Mouse (Mus musculus): ENCODE measurements at regions not wholly inside any gene's neighbourhood (a gene's known extent, or its start where the extent isn't known, plus 50 kb on each side); places are given as distances from the start of the nearest gene placed in this dataset.

DNA sequence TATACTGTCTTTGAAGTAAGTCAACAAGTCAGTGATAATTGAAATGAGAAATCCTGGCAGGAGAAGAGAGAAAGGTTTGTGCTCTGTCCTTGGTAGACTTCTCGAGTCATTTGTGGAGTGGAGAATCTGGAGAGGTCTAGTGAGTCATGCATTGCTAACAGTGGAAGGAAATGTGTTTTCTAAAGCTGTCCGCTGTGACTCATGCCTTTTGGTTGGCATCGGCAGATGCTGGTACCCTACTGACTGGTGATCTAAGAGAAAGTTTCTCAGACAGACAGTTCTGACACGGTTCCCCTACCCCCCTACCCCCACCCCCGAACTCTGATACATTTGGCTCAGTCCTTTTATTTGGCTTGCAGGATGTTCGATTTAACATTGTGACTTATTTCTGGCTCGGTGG, 97.5 kb upstream of the Fndc3a start:
- TF ChIP-seq POLR2A (IDR thresholded peaks at IDR 0.05; ENCODE audit: extremely low read depth, insufficient read depth, low read length) (no peak), CTCF (IDR thresholded peaks at IDR 0.05; ENCODE audit: low read depth, low read length) (no peak)
